Mouse (Mus musculus) hindbrain, postnatal 0 days (tissue): ENCODE results near the gene Otub1. TPM values are rescaled to one million over a fixed set of nuclear protein-coding genes. Genes with fewer than 3 reads are reported as not detected.

ENCODE experiments used
- ATAC-seq: fragments of 200-750 bp; cut with Nextera tagmentation; 2 replicates; pipeline ENCODE4 v1.8.0; 2017; ENCODE audit warnings: mild to moderate bottlenecking, moderate TSS enrichment, moderate library complexity
- DNase-seq: peaks from one replicate; pipeline ENCODE4 v3.0.0-alpha.2; 2015; ENCODE audit warnings: low spot score
- H3K27ac ChIP-seq: fragments of 300-500 bp; sonication (generic); 2 replicates; pipeline ENCODE4 v1.5.1; 2014; ENCODE audit warnings: mild to moderate bottlenecking
- H3K27me3 ChIP-seq: fragments of 300-500 bp; sonication (generic); 2 replicates; pipeline ENCODE4 v1.6.1; 2014; ENCODE audit warnings: low read length, mixed read lengths; ENCODE audit not compliant: insufficient read depth
- H3K36me3 ChIP-seq: fragments of 300-500 bp; sonication (generic); 2 replicates; pipeline ENCODE4 v1.6.1; 2014; ENCODE audit warnings: low read length, mixed read lengths; ENCODE audit not compliant: insufficient read depth
- H3K4me1 ChIP-seq: fragments of 300-500 bp; sonication (generic); 2 replicates; pipeline ENCODE4 v1.6.1; 2014; ENCODE audit warnings: antibody characterized with exemption, low read length, mixed read lengths; ENCODE audit not compliant: insufficient read depth
- H3K4me2 ChIP-seq: fragments of 300-500 bp; sonication (generic); 2 replicates; pipeline ENCODE4 v1.6.1; 2014; ENCODE audit warnings: low read depth, mild to moderate bottlenecking, low read length, moderate library complexity, mixed read lengths
- H3K4me3 ChIP-seq: fragments of 300-500 bp; sonication (generic); 2 replicates; pipeline ENCODE4 v1.5.1; 2014; ENCODE audit warnings: low read length
- H3K9ac ChIP-seq: fragments of 300-500 bp; sonication (generic); replicated peaks from 2 replicates; pipeline ENCODE4 v1.6.1; 2014; ENCODE audit warnings: mild to moderate bottlenecking, low read length, moderate library complexity, mixed read lengths
- H3K9me3 ChIP-seq: fragments of 300-500 bp; sonication (generic); 2 replicates; pipeline ENCODE4 v1.6.1; 2016; ENCODE audit warnings: low read length, mixed read lengths
- CTCF ChIP-seq: IDR thresholded peaks from 2 replicates; pipeline ENCODE4 v1.5.1; 2016; ENCODE audit warnings: antibody characterized with exemption, control low read depth, low read depth
- whole genome bisulfite sequencing: fragments of 180-500 bp; shearing (Covaris S2); extraction: QIAGEN DNeasy Blood & Tissue Kit; methylation state at CpG from one replicate; pipeline ENCODE4 v1.1.7; 2014; 5-methylcytosine and 5-hydroxymethylcytosine counted together
- polyA plus RNA-seq: library from polyadenylated mRNA; unstranded; fragments of >200 nt; fragmentation: Nextera tagmentation; extraction: Ambion mirVana; gene quantifications from 2 replicates; pipeline ENCODE4 v1.2.1, GENCODE M21; 2015
- total RNA-seq: library from RNA; depleted of rRNA; stranded (reverse); fragments of >200 nt; gene quantifications from 2 replicates; pipeline ENCODE4 v1.2.3, GENCODE M21; 2014

Otub1 gene
- total and polyA plus RNA-seq, 2 experiments from 2014 or later, result 233 to 253 TPM

DNA sequence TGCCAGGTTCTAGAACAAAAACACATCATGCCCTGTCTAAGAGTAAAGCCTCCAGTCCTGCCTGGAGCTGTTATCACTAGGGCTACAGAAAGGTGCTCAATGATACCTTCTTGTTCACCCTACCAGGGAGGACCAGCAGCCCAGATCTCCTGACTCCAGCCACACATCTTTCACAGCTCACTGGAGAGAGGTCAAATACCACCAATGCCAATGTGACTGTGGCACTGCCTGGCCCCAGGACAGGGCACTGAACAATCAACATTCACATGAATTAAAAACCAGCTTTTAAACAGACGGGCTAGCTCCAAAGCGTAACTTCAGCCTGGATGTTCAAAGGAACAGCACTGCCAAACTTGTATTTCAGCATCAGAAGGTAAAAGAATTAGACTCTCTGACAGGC is 29.9 kb upstream of the Otub1 start:
- ATAC-seq, result no peak
- no peak overlapping the region for H3K27ac ChIP-seq
- no peak overlapping the region for H3K4me2 ChIP-seq
- TF ChIP-seq CTCF, result no peak
- 89% methylated on average over 2 of the region's 2 CpGs for WGBS
- no peaks in the 10 kb centered on the region for H3K9me3 ChIP-seq
- no peaks in the 10 kb centered on the region for H3K27me3 ChIP-seq
- H3K4me1 ChIP-seq, result peaks cover 8% of the 10 kb centered on the region
- no peak for DNase-seq
- no peak overlapping the region for H3K4me3 ChIP-seq
- peaks cover 15% of the 10 kb centered on the region for H3K36me3 ChIP-seq
- no peak overlapping the region for H3K9ac ChIP-seq

DNA sequence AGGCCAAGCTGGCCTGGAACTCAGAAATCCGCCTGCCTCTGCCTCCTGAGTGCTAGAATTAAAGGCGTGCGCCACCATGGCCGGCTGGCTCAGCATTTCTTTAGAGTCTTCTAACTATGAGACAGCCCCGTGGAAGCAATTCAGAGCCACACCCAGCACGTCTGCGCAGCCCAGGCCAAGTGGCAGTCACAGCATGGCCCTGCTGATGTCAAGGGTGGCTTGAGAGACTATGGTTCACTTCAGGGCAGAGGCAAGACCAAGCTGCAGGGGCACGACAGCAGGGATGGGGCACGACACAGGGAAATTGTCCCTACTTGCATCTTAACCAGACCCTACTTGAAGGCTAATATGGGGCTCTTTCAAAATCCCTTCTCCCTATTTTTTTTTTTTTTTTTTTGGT is 29.3 kb upstream of the Otub1 start:
- no peak for DNase-seq
- TF ChIP-seq CTCF, result no peak
- Histone ChIP-seq H3K9me3 (no peaks in the 10 kb centered on the region), H3K4me1 (peaks cover 7% of the 10 kb centered on the region), H3K4me2 (no peak overlapping the region), H3K9ac (no peak overlapping the region), H3K27me3 (no peaks in the 10 kb centered on the region), H3K4me3 (no peak overlapping the region), H3K36me3 (peaks cover 20% of the 10 kb centered on the region), H3K27ac (no peak overlapping the region)
- ATAC-seq, result no peak
- WGBS, result 89% methylated on average over 9 of the region's 9 CpGs

DNA sequence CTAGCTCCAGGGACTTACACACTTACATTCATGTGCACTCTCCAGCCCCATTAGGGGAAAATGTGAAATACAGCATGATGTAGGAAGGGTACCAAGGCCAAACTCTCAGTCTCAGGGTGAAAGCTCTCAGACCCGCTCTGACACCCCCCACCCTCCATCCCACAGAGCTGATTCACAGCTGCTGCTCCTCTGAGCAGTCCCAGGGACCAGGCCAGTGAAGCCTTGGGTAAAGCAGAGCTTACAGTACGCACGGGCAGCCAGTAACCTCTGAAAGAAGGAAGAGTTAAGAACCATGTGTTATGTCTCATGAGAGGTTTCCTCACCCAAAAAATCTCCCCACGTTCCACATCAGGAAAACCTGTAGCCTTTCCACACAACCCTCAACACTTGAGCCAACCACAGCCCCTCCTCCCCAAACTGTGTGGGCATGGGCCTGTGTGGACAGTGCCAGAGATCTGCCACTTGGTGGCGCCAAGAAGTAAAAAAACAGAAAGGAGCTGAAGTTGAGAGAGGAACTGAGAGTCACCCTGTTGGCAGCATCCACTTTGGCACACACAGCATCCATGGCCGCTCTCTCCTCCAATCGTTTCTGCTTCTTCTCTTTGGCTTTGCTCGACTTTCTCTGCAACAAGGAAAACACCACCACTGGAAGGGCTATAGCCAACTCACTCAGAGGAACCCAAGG is 28.6 kb upstream of the Otub1 start:
- ATAC-seq (peak; percentile 96), DNase-seq (peak; percentile 91)
- H3K36me3 ChIP-seq, result peaks cover 28% of the 10 kb centered on the region
- H3K9ac ChIP-seq, result no peak overlapping the region
- WGBS, result 43% methylated on average over 8 of the region's 8 CpGs
- H3K4me2 ChIP-seq, result no peak overlapping the region
- H3K9me3 ChIP-seq, result no peaks in the 10 kb centered on the region
- 0 out of 2 replicates have a peak overlapping the region, but pooled peaks have one; percentile 26 for H3K27ac ChIP-seq
- no peaks in the 10 kb centered on the region; the same call in 1 of the 2 replicates for H3K4me1 ChIP-seq
- TF ChIP-seq CTCF, result peak; percentile 96
- H3K27me3 ChIP-seq, result no peaks in the 10 kb centered on the region
- no peak overlapping the region for H3K4me3 ChIP-seq

GRCm38 (mm10) chr19:7226511-7226914 is 20.4 kb upstream of the Otub1 start:
- no peaks in the 10 kb centered on the region for H3K4me1 ChIP-seq
- H3K9ac ChIP-seq, result no peak overlapping the region
- TF ChIP-seq CTCF, result no peak
- H3K27me3 ChIP-seq, result no peaks in the 10 kb centered on the region
- WGBS, result 83% methylated on average over 6 of the region's 6 CpGs
- DNase-seq, result no peak
- no peak overlapping the region for H3K27ac ChIP-seq
- H3K4me2 ChIP-seq, result no peak overlapping the region
- peaks cover 51% of the 10 kb centered on the region for H3K36me3 ChIP-seq
- no peak for ATAC-seq
- no peak overlapping the region for H3K4me3 ChIP-seq
- no peaks in the 10 kb centered on the region for H3K9me3 ChIP-seq

- WGBS, result 85% methylated on average over 9 of the region's 9 CpGs
- no peaks in the 10 kb centered on the region for H3K9me3 ChIP-seq
- no peak for ATAC-seq
Observed at GRCm38 (mm10) chr19:7225096-7225690, 19.1 kb upstream of the Otub1 start.

GRCm38 (mm10) chr19:7224253-7224652 is 18.1 kb upstream of the Otub1 start:
- DNase-seq (no peak), ATAC-seq (no peak)
- H3K4me3 ChIP-seq, result no peak overlapping the region
- peaks cover 30% of the 10 kb centered on the region for H3K36me3 ChIP-seq
- 89% methylated on average over 3 of the region's 3 CpGs for WGBS
- no peak overlapping the region for H3K4me2 ChIP-seq
- H3K4me1 ChIP-seq, result no peaks in the 10 kb centered on the region
- no peak overlapping the region for H3K27ac ChIP-seq
- no peaks in the 10 kb centered on the region for H3K27me3 ChIP-seq
- no peaks in the 10 kb centered on the region for H3K9me3 ChIP-seq
- no peak overlapping the region for H3K9ac ChIP-seq
- TF ChIP-seq CTCF, result no peak

More at GRCm38 (mm10) chr19:7225096-7225690, 19.1 kb upstream of the Otub1 start:
- Histone ChIP-seq H3K4me2 (no peak overlapping the region), H3K36me3 (peaks cover 39% of the 10 kb centered on the region), H3K27ac (no peak overlapping the region), H3K4me1 (no peaks in the 10 kb centered on the region), H3K9ac (no peak overlapping the region), H3K27me3 (no peaks in the 10 kb centered on the region), H3K4me3 (no peak overlapping the region)
- no peak for TF ChIP-seq CTCF
- no peak for DNase-seq

DNA sequence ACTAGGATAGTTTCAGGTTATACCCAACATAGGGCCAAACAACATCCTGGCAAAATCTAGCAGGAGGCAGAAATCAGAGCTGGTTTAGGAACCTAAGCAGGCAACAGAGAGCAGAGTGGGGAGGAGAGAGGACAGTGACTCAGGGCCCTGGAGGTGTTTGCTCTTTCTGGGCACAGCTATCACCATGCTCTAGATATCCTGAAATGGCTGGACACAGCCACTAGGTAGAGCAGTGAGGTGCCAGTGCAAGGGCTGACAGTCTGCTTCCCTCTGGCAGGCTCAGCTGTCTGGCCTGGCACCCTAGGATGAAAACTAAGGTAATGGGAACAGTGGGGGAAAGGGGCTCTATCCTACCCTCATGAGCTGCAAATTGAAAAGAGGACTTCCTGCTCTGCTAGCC is 17.4 kb upstream of the Otub1 start:
- peaks cover 27% of the 10 kb centered on the region for H3K36me3 ChIP-seq
- peak; percentile 31 for TF ChIP-seq CTCF
- no peak overlapping the region for H3K27ac ChIP-seq
- ATAC-seq (no peak), DNase-seq (no peak)
- H3K4me1 ChIP-seq, result no peaks in the 10 kb centered on the region
- no peak overlapping the region for H3K9ac ChIP-seq
- no peaks in the 10 kb centered on the region for H3K9me3 ChIP-seq
- no peak overlapping the region for H3K4me2 ChIP-seq
- H3K27me3 ChIP-seq, result no peaks in the 10 kb centered on the region
- no peak overlapping the region for H3K4me3 ChIP-seq
